In genomic region chr7:101709586-101709985, GRCm38 (mm10) we compare ENCODE assay signal across 7 mouse cellular contexts.
"Had no signal": no experiment of that assay in that cellular context is flagged by ENCODE, and none has a peak within 500 bp of the region (broad histone marks: within the 10 kb centered on the region; RNA-seq: fewer than 3 reads in every experiment).

No protein-coding gene starts in this region.

- DNase-seq: lung, adult 2 months; lung, postnatal 10 days; lung, postnatal 4 days; right cerebral cortex, postnatal 14 days; thymus, adult 2 months; thymus, postnatal 25 days; thymus, postnatal 4 days had no signal
